Mouse (Mus musculus) liver, adult 2 months (tissue): ENCODE data around the gene Gm5475. TPM values are rescaled to one million over a fixed set of nuclear protein-coding genes. Genes with fewer than 3 reads are reported as not detected.
A peak's percentile ranks its signal among the peaks of the same experiment; 100 is the strongest.

Source experiments
- DNase-seq: peaks from one replicate; pipeline ENCODE4 v3.0.0-alpha.2; 2011; ENCODE audit warnings: low read depth, low spot score; ENCODE audit errors: extremely low read depth
- H3K27ac ChIP-seq: fragments of 200-500 bp; replicated peaks from 2 replicates; pipeline ENCODE4 v1.5.1; 2012; ENCODE audit warnings: low read depth, mild to moderate bottlenecking, control low read depth, inconsistent platforms, low read length; ENCODE audit not compliant: insufficient read depth
- H3K27me3 ChIP-seq: fragments of 200-500 bp; 2 replicates; pipeline ENCODE4 v1.6.1; 2012; ENCODE audit warnings: mild to moderate bottlenecking, moderate library complexity, low read length, inconsistent platforms; ENCODE audit not compliant: control insufficient read depth, insufficient read depth
- H3K36me3 ChIP-seq: fragments of 200-500 bp; 2 replicates; pipeline ENCODE4 v1.6.1; 2012; ENCODE audit warnings: low read length, inconsistent platforms; ENCODE audit not compliant: control insufficient read depth, insufficient read depth
- H3K4me1 ChIP-seq: fragments of 200-500 bp; 2 replicates; pipeline ENCODE4 v1.6.1; 2011; ENCODE audit warnings: low read length; ENCODE audit not compliant: control insufficient read depth, insufficient read depth
- H3K4me3 ChIP-seq: fragments of 200-500 bp; 2 replicates; pipeline ENCODE4 v1.5.1; 2011; ENCODE audit warnings: low read depth, mild to moderate bottlenecking, control low read depth, low read length, moderate library complexity; ENCODE audit not compliant: insufficient read depth
- H3K79me2 ChIP-seq: fragments of 200-500 bp; 2 replicates; pipeline ENCODE4 v1.6.1; 2012; ENCODE audit warnings: inconsistent platforms, mild to moderate bottlenecking, low read length, moderate library complexity; ENCODE audit not compliant: control insufficient read depth, insufficient read depth
- H3K9ac ChIP-seq: fragments of 200-500 bp; 2 replicates; pipeline ENCODE4 v1.6.1; 2012; ENCODE audit warnings: low read depth, mild to moderate bottlenecking, control low read depth, inconsistent platforms, low read length
- CTCF ChIP-seq: fragments of 200-500 bp; IDR thresholded peaks from 2 replicates; pipeline ENCODE4 v1.5.1; 2011; ENCODE audit warnings: low read depth, low read length, control low read depth
- POLR2A ChIP-seq: fragments of 200-500 bp; IDR thresholded peaks from 2 replicates; pipeline ENCODE4 v1.6.1; 2011; ENCODE audit warnings: low read length, control low read depth; ENCODE audit not compliant: insufficient read depth; ENCODE audit errors: extremely low read depth
- WGBS: fragments of 180-500 bp; shearing (Covaris S2); methylation state at CpG from one replicate; pipeline ENCODE4 v1.1.7; 2018; 5-methylcytosine and 5-hydroxymethylcytosine counted together
- polyA plus RNA-seq: library from polyadenylated mRNA; depleted of rRNA; stranded (reverse); fragments of >200 nt; gene quantifications from 2 replicates; pipeline ENCODE4 v1.2.3, GENCODE M21; 2012; rRNA removed
- total RNA-seq: library from RNA; depleted of rRNA; stranded (reverse); fragments of >200 nt; gene quantifications from 2 replicates; pipeline ENCODE4 v1.2.3, GENCODE M21; 2014; rRNA removed

Gene Gm5475
- total and polyA plus RNA-seq, 2 experiments, result not detected

- peak; percentile 86 for DNase-seq
- Histone ChIP-seq H3K4me1 (peaks cover 17% of the 10 kb centered on the region), H3K36me3 (peaks cover 27% of the 10 kb centered on the region; the same call in 1 of the 2 replicates), H3K9ac (no peak overlapping the region), H3K27ac (peak overlapping the region; percentile 33; the same call in 1 of the 2 replicates), H3K79me2 (no peaks in the 10 kb centered on the region), H3K27me3 (no peaks in the 10 kb centered on the region), H3K4me3 (no peak overlapping the region)
- no peak for TF ChIP-seq CTCF
- no peak for TF ChIP-seq POLR2A
- WGBS, result 33% methylated on average over 7 of the region's 7 CpGs
Measured at GRCm38 (mm10) chr15:100473926-100474503, 52.1 kb downstream of the Gm5475 start.

Other genes starting within 250 kb of the Gm5475 start
- gene Atf1, start 194.3 kb upstream of the Gm5475 start, total RNA-seq, result 11.2 and 16.8 TPM in 2 replicates
- gene Atf1, start 194.3 kb upstream of the Gm5475 start, polyA plus RNA-seq, result 35.1 and 36.3 TPM in 2 replicates
- gene Tmprss12, start 141.3 kb upstream of the Gm5475 start, total RNA-seq, result not detected in 2 replicates
- gene Tmprss12, start 141.3 kb upstream of the Gm5475 start, polyA plus RNA-seq, result not detected in 2 replicates
- gene Mettl7a1, start 118.0 kb upstream of the Gm5475 start, total RNA-seq, result 327 and 366 TPM in 2 replicates
- gene Mettl7a1, start 118.0 kb upstream of the Gm5475 start, polyA plus RNA-seq, result 201 TPM in 2 replicates
- not detected in 2 replicates for gene Mettl7a3, start 87.2 kb upstream of the Gm5475 start, total RNA-seq
- gene Mettl7a3, start 87.2 kb upstream of the Gm5475 start, polyA plus RNA-seq, result not detected in 2 replicates
- not detected in 2 replicates for gene Methig1, start 69.0 kb upstream of the Gm5475 start, total RNA-seq
- gene Methig1, start 69.0 kb upstream of the Gm5475 start, polyA plus RNA-seq, result 0.15 TPM in 1 of 2 replicates, not detected in the other
- gene Mettl7a2, start 68.9 kb upstream of the Gm5475 start, total RNA-seq, result 0.13 TPM in 1 of 2 replicates, not detected in the other
- 0.05 and 0.18 TPM in 2 replicates for gene Mettl7a2, start 68.9 kb upstream of the Gm5475 start, polyA plus RNA-seq
- gene Higd1c, start 57.6 kb upstream of the Gm5475 start, total RNA-seq, result not detected in 2 replicates
- not detected in 2 replicates for gene Higd1c, start 57.6 kb upstream of the Gm5475 start, polyA plus RNA-seq
- gene Slc11a2, start 2.9 kb downstream of the Gm5475 start, total RNA-seq, result 14.5 and 22.3 TPM in 2 replicates
- gene Slc11a2, start 2.9 kb downstream of the Gm5475 start, polyA plus RNA-seq, result 23.2 and 25.2 TPM in 2 replicates
- 18.7 and 21.1 TPM in 2 replicates for gene Letmd1, start 46.9 kb downstream of the Gm5475 start, total RNA-seq
- gene Letmd1, start 46.9 kb downstream of the Gm5475 start, polyA plus RNA-seq, result 38.7 and 39.9 TPM in 2 replicates
- gene Csrnp2, start 73.3 kb downstream of the Gm5475 start, total RNA-seq, result 0.92 and 1.1 TPM in 2 replicates
- 0.78 and 1.1 TPM in 2 replicates for gene Csrnp2, start 73.3 kb downstream of the Gm5475 start, polyA plus RNA-seq
- 4.0 and 5.9 TPM in 2 replicates for gene Tfcp2, start 129.9 kb downstream of the Gm5475 start, total RNA-seq
- gene Tfcp2, start 129.9 kb downstream of the Gm5475 start, polyA plus RNA-seq, result 3.9 and 5.8 TPM in 2 replicates
- 1.9 and 2.0 TPM in 2 replicates for gene Pou6f1, start 177.8 kb downstream of the Gm5475 start, total RNA-seq
- 3.1 and 5.5 TPM in 2 replicates for gene Pou6f1, start 177.8 kb downstream of the Gm5475 start, polyA plus RNA-seq
- 50.3 and 60.2 TPM in 2 replicates for gene Dazap2, start 193.2 kb downstream of the Gm5475 start, total RNA-seq
- 395 and 460 TPM in 2 replicates for gene Dazap2, start 193.2 kb downstream of the Gm5475 start, polyA plus RNA-seq
- 13.0 and 14.9 TPM in 2 replicates for gene Smagp, start 214.8 kb downstream of the Gm5475 start, total RNA-seq
- gene Smagp, start 214.8 kb downstream of the Gm5475 start, polyA plus RNA-seq, result 57.0 and 80.1 TPM in 2 replicates
- 1.0 and 4.0 TPM in 2 replicates for gene Bin2, start 247.4 kb downstream of the Gm5475 start, total RNA-seq
- gene Bin2, start 247.4 kb downstream of the Gm5475 start, polyA plus RNA-seq, result 1.4 and 4.0 TPM in 2 replicates